Mouse (Mus musculus) spleen, embryonic (tissue): ENCODE measurements around the gene Schip1.

Experiments used
- CTCF ChIA-PET: fragments of 350-600 bp; sonication (Branson Sonifier 250); formaldehyde crosslinking; loops from one replicate; lab custom pipeline; 2022; lab: Charles Lee

The Schip1 gene

GRCm38 (mm10) chr3:68270246-68270645 lies 205.6 kb downstream of the Schip1 start:
- CTCF ChIA-PET = no interaction called here

GRCm38 (mm10) chr3:68271457-68271856 lies 206.9 kb downstream of the Schip1 start:
- CTCF ChIA-PET = no interaction called here

- CTCF ChIA-PET = no interaction called here
Measured at GRCm38 (mm10) chr3:68271881-68272280, 207.3 kb downstream of the Schip1 start.

- CTCF ChIA-PET = no interaction called here
Measured at GRCm38 (mm10) chr3:68282844-68283594, 218.4 kb downstream of the Schip1 start.

- CTCF ChIA-PET = no interaction called here
Measured at GRCm38 (mm10) chr3:68283595-68283991, 219.0 kb downstream of the Schip1 start.

GRCm38 (mm10) chr3:68284500-68284899 lies 219.9 kb downstream of the Schip1 start:
- CTCF ChIA-PET = no interaction called here

GRCm38 (mm10) chr3:68296752-68297151 lies 232.2 kb downstream of the Schip1 start:
- CTCF ChIA-PET = no interaction called here

- CTCF ChIA-PET = no interaction called here
Measured at GRCm38 (mm10) chr3:68305647-68306046, 241.0 kb downstream of the Schip1 start.

GRCm38 (mm10) chr3:68306726-68307125 lies 242.1 kb downstream of the Schip1 start:
- CTCF ChIA-PET = no interaction called here

- CTCF ChIA-PET = no interaction called here
Measured at GRCm38 (mm10) chr3:68325575-68325974, 261.0 kb downstream of the Schip1 start.

GRCm38 (mm10) chr3:68332515-68332914 lies 267.9 kb downstream of the Schip1 start:
- CTCF ChIA-PET = no interaction called here

GRCm38 (mm10) chr3:68335501-68335900 lies 270.9 kb downstream of the Schip1 start:
- CTCF ChIA-PET = no interaction called here

- CTCF ChIA-PET = no interaction called here
Measured at GRCm38 (mm10) chr3:68350624-68351023, 286.0 kb downstream of the Schip1 start.

- CTCF ChIA-PET = no interaction called here
Measured at GRCm38 (mm10) chr3:68351461-68351860, 286.9 kb downstream of the Schip1 start.

- CTCF ChIA-PET = no interaction called here
Measured at GRCm38 (mm10) chr3:68352961-68353360, 288.4 kb downstream of the Schip1 start.

- CTCF ChIA-PET = no interaction called here
Measured at GRCm38 (mm10) chr3:68353492-68353891, 288.9 kb downstream of the Schip1 start.

- CTCF ChIA-PET = no interaction called here
Measured at GRCm38 (mm10) chr3:68356516-68356915, 291.9 kb downstream of the Schip1 start.

- CTCF ChIA-PET = no interaction called here
Measured at GRCm38 (mm10) chr3:68368029-68368428, 303.4 kb downstream of the Schip1 start.

- CTCF ChIA-PET = no interaction called here
Measured at GRCm38 (mm10) chr3:68372925-68373324, 308.3 kb downstream of the Schip1 start.

GRCm38 (mm10) chr3:68375100-68375508 lies 310.5 kb downstream of the Schip1 start:
- CTCF ChIA-PET = no interaction called here

- CTCF ChIA-PET = no interaction called here
Measured at GRCm38 (mm10) chr3:68377452-68378198, 313.0 kb downstream of the Schip1 start.

GRCm38 (mm10) chr3:68378799-68379198 lies 314.2 kb downstream of the Schip1 start:
- CTCF ChIA-PET = no interaction called here

GRCm38 (mm10) chr3:68379242-68379641 lies 314.6 kb downstream of the Schip1 start:
- CTCF ChIA-PET = no interaction called here
